Mouse (Mus musculus) gastrocnemius, adult 18-20 months (tissue): ENCODE measurements at regions not wholly inside any gene's neighbourhood (a gene's known extent, or its start where the extent isn't known, plus 50 kb on each side); places are given as distances from the start of the nearest gene placed in this dataset.

Experiments
- DNase-seq: peaks from one replicate; pipeline ENCODE4 v3.0.0; 2021; ENCODE audit warnings: low spot score

DNA sequence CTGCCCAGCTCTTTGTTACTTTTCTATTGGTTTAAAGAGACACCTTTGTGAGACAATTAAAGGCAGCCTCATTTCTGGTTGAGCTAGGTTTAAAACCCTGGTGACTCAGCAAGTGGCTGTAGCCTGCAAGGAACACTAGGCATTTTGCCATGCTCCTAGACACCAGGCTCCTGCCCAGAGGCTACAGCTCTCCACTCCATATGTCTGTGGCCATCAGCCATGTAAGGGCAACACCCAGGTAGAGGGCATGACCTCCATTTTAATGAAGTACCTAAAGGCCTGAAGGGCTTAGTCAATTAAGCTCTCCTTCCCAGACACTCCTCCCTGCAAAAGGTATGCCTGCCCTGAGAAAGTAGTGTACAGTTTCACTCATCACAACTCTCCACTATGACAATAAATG lies 130.9 kb downstream of the Bod1 start:
- DNase-seq, result no peak

- no peak for DNase-seq
Observed at GRCm38 (mm10) chr11:31531416-31531815, 140.3 kb downstream of the Bod1 start.

DNA sequence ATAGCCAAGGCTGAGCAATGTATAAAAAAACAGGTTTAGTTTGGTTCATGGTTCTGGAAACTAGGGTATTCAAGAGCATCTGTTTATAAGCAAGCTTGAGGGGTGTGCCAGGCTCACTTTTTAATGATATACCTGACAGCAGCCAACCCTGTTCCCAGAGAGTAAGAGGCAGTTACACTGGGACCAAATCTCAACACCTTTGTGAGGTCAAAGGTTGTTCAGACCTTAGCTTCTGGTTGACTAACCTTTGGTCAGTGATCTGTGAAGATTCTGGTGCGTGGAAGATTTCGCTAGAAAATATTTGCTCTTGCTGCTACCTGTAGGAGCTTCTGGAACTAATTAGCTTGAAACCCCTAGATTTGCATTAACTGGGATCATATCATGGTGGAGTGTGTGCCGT lies 140.8 kb downstream of the Bod1 start:
- no peak for DNase-seq

GRCm38 (mm10) chr11:31529686-31530085 lies 142.0 kb downstream of the Bod1 start:
- no peak for DNase-seq

DNA sequence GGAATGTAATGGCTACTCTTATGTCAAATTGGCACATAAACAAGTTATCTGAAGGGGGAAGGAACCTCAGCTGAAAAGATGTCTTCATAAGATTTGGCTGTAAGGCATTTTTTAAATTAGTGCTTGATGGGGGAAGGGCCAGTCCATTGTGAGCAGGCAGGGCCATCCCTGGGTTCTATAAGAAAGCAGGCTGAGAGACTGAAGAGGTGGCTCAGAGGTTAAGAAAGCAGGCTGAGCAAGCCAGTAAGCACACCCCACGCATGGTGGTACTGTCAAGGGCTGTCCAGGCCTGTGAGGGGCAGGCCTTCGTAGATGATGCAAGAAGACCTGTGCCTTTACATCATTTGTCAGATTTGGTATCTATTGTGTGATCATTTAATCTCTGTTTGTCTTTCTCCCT lies 147.0 kb downstream of the Bod1 start:
- DNase-seq, result no peak

- no peak for DNase-seq
Observed at GRCm38 (mm10) chr11:31524065-31524618, 147.5 kb downstream of the Bod1 start.

GRCm38 (mm10) chr11:31522127-31522526 lies 149.6 kb downstream of the Bod1 start:
- no peak for DNase-seq

DNA sequence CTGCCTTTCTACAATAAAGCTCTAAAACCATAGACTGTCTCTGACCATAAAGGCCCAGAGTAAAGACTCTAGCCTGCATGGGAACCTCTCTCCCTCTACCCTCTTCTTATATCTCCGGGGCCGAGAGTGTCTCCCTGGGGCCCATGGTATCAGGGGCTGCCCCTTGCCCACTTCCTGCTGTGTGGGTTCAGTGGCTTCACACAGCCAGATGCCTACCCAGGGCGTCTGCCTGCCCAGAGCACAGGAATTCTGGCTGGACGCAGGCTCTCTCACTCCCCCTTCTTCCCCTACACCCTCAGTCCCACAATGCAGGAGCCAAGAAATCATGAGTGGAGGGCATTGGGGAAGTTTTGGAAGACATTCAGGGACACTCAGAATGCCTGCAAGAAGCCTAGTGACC lies 150.8 kb downstream of the Bod1 start:
- no peak for DNase-seq

DNA sequence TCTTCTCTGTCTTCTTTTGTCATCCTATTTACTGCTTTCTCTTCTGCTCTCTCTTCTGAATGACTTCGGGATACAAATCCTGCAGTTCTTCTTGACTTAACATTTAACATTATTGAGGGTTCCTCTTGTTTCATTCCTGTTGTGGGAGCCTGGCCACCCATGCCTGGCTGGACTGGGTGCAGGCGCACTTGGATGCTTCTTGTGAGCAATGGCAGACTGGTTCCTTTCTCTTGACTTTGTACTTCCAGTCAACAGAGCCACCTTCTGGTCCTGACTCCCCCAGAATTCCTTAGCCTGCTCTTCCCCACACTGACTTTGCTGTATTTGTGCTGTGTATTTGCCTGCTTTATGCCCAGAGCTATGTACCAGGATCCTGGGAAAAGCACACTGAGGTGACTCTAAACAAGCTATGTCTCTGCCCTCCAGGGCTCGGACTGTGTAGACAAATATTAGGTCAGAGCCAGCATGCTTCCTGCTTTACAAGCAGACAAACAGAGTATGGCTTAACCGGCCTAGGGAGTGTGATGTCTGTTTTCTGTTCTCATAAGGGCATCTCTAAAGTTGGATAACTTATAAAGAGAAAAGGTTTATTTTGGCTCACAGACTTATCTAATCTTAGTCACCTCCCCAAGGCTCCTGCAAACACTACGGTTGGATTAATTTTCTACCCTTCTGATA lies 133.5 kb upstream of the Stc2 start:
- no peak for DNase-seq

GRCm38 (mm10) chr11:31485429-31485828 lies 115.6 kb upstream of the Stc2 start:
- DNase-seq, result no peak

DNA sequence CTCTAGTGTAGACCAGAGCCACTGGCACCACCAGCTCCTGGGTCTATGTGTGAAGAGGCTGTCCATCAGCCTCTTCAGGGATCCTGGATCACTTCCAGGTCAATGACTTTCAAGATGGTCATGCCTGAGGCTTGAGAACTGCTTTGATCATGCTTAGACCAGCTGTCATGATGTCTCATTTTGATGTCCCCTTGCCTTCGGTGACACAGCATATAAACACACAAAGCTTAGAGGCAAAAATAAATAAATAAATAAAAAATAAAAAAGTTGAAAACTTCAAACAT lies 111.1 kb upstream of the Stc2 start:
- no peak for DNase-seq

- no peak for DNase-seq
Observed at GRCm38 (mm10) chr11:31480225-31481056, 110.6 kb upstream of the Stc2 start.

GRCm38 (mm10) chr11:31477763-31478162 lies 107.9 kb upstream of the Stc2 start:
- no peak for DNase-seq

GRCm38 (mm10) chr11:31477104-31477503 lies 107.2 kb upstream of the Stc2 start:
- DNase-seq, result no peak

DNA sequence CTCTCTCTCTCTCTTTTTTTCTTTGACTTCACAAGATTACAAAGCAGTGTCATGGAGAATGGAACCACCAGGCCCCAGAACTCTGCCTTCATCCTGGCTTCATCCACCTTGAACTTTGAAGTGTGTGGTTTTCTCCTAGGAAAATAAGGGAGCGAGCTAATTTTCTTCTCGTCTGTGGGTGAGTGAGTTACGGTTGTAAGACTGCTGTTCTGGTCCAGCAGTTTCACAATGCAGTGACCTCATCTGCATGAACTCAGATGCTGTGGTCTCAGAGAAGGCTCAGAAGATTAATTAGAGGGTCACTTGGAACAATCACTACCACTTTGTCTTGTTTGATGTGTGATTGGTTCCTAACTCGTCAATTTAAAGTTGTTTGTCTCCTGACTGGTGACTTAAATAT lies 103.1 kb upstream of the Stc2 start:
- no peak for DNase-seq

DNA sequence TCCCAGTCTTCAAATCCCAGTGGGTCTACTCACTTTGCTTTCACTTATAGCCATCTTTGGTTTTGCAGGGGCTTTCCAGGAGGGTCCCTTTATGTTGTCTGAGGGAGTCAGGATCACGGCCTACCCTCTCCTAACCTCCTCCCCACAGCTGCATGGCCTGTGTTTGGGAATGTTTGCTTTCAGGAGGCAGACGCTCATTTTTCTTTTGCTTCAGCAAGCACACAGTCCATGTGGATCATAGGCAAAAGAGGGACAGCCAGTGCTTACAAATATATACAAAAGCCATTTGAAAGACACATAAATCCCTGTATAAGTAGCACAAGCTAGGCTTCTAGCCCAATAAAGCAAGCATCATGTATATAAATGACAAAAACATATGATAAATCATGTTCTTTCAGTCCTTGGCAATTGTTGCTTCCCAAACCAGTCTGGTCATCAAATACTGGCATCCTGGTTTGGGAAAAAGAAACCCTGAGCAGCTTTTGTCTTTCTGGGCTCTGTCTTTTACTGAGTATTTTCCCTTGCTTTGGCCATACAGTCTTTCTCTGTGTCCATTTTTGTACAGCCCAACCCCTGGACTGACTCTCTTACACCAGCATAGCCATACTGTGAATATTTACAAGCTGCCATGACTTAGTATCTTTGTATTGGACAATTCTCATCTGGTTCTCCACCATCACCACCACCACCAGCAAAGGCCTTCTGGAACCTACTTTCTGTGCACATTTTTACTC lies 101.0 kb upstream of the Stc2 start:
- DNase-seq, result no peak

DNA sequence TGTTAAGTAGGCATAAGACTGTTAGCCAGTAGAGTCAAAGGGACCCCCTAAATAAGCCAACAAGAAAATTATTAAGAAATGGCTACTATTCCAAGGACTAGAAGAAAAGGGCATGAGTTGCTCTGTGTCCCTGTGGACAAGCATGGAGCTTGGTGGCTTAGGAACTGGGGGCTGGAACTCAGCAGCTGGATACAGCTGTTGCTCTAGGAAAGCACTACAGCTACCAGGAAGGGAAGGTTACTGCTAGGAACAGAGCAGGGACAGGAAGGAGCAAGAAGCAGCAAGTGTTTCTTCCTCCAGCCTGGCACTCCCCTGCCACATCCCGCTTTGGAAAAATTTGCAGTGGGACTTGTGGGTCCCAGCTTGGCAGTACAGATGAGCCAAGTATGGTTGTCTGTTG lies 95.0 kb upstream of the Stc2 start:
- no peak for DNase-seq

GRCm38 (mm10) chr11:31462440-31462839 lies 92.6 kb upstream of the Stc2 start:
- DNase-seq, result no peak

GRCm38 (mm10) chr11:31461824-31462223 lies 92.0 kb upstream of the Stc2 start:
- no peak for DNase-seq

GRCm38 (mm10) chr11:31461348-31461747 lies 91.5 kb upstream of the Stc2 start:
- no peak for DNase-seq

- DNase-seq, result no peak
Observed at GRCm38 (mm10) chr11:31427374-31427773, 57.5 kb upstream of the Stc2 start.
